Mouse (Mus musculus): Measurements from ENCODE around the gene Fgfrl1. TPM values are rescaled to one million over a fixed set of nuclear protein-coding genes. Genes with fewer than 3 reads are reported as not detected.

The Fgfrl1 gene
- total and polyA plus RNA-seq, 2 experiments from 2014 or later = 9.2 to 40.5 TPM

DNA sequence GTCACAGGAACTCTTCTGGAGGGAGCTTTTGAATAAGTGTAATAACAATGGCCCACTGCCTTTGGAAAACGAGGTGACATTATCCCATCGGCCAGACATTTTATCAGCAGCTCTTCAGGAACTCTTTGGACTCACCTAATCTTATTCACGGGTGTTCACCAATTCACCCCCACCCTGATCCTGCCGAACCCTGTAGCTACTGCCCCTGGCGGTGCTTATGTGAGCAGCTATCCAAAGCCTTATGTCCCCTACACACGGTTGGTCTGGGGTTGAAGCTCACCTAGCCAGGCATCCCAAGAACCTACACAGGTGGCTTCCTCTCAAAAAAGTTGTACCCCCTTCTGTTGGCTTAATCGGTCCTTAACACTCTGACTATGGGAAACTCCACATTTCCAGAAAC lies 27.6 kb downstream of the Fgfrl1 start:
- WGBS = 38% methylated on average over 7 of the region's 7 CpGs

GRCm38 (mm10) chr5:108724006-108724405 lies 31.8 kb downstream of the Fgfrl1 start:
- no peak overlapping the region for H3K4me2 ChIP-seq (ENCODE audit: low read depth, low read length)
- ATAC-seq (ENCODE audit: insufficient read depth, low read depth) = no peak
- H3K27ac ChIP-seq (ENCODE audit: low read depth) = no peak overlapping the region
- H3K4me3 ChIP-seq (ENCODE audit: low read depth, low read length) = no peak overlapping the region
- H3K27me3 ChIP-seq (ENCODE audit: control insufficient read depth, insufficient read depth, low read length) = no peaks in the 10 kb centered on the region
- H3K36me3 ChIP-seq (replicated peaks; ENCODE audit: control insufficient read depth, insufficient read depth, low read length) = no peaks in the 10 kb centered on the region
- no peaks in the 10 kb centered on the region; the same call in 1 of the 2 replicates for H3K4me1 ChIP-seq (ENCODE audit: control insufficient read depth, insufficient read depth)
- H3K9ac ChIP-seq (replicated peaks; ENCODE audit: low read depth, low read length) = no peak overlapping the region
- TF ChIP-seq EP300 (IDR thresholded peaks at IDR 0.05; ENCODE audit: low read depth) (no peak), CTCF (IDR thresholded peaks at IDR 0.05; ENCODE audit: low read depth) (no peak)
- WGBS = 18% methylated on average over 2 of the region's 2 CpGs
- no peaks in the 10 kb centered on the region for H3K9me3 ChIP-seq (replicated peaks; ENCODE audit: control insufficient read depth, low read length)
- DNase-seq (ENCODE audit: low spot score) = no peak

More for the DNA sequence above, 27.6 kb downstream of the Fgfrl1 start:
- no peak overlapping the region for H3K9ac ChIP-seq (replicated peaks; ENCODE audit: low read depth, low read length)
- ATAC-seq (ENCODE audit: insufficient read depth, low read depth) (no peak), DNase-seq (ENCODE audit: low spot score) (no peak)
- H3K36me3 ChIP-seq (replicated peaks; ENCODE audit: control insufficient read depth, insufficient read depth, low read length) = no peaks in the 10 kb centered on the region
- no peak overlapping the region for H3K4me3 ChIP-seq (ENCODE audit: low read depth, low read length)
- no peaks in the 10 kb centered on the region for H3K27me3 ChIP-seq (ENCODE audit: control insufficient read depth, insufficient read depth, low read length)
- H3K27ac ChIP-seq (ENCODE audit: low read depth) = no peak overlapping the region
- no peaks in the 10 kb centered on the region for H3K9me3 ChIP-seq (replicated peaks; ENCODE audit: control insufficient read depth, low read length)
- H3K4me1 ChIP-seq (ENCODE audit: control insufficient read depth, insufficient read depth) = no peaks in the 10 kb centered on the region
- TF ChIP-seq CTCF (IDR thresholded peaks at IDR 0.05; ENCODE audit: low read depth) (0 out of 2 replicates have a peak, but pooled peaks have one; percentile 9), EP300 (IDR thresholded peaks at IDR 0.05; ENCODE audit: low read depth) (no peak)
- H3K4me2 ChIP-seq (ENCODE audit: low read depth, low read length) = no peak overlapping the region

DNA sequence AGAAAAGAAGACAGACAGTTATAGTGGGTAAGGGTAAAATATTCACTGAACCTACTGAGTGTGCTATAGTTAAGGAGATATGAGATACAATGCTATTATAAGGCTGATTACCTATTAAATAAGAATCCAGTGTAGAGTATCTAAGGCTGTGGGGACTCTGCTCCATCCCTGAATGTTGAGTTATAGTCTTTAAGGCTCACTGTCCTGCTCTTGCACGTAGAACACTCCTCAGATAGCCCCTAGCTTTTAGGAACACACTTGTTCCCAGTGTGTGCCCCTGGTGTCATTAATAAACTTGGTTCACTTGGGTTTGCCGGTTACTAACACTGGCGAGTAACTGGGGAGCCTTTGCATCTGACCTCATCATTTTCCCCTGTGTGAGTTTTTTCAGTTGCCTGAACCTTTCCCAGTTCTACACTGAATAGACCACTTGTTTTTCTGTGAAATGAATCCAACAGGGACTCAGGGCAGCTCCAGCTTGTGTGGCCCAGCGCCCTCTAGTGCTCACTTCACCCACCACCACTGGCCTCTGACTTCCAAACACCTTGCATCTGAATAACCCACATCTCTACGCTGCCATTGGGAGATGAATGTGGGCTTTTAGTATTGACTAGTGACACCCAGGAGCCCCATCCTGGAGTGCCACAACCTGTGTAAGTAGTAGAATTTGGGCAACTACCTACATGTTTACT lies 34.5 kb downstream of the Fgfrl1 start:
- peak; percentile 82 for ATAC-seq (ENCODE audit: insufficient read depth, low read depth)
- TF ChIP-seq EP300 (IDR thresholded peaks at IDR 0.05; ENCODE audit: low read depth) (no peak), CTCF (IDR thresholded peaks at IDR 0.05; ENCODE audit: low read depth) (peak; percentile 76)
- no peaks in the 10 kb centered on the region for H3K27me3 ChIP-seq (ENCODE audit: control insufficient read depth, insufficient read depth, low read length)
- H3K4me3 ChIP-seq (ENCODE audit: low read depth, low read length) = no peak overlapping the region
- no peaks in the 10 kb centered on the region for H3K36me3 ChIP-seq (replicated peaks; ENCODE audit: control insufficient read depth, insufficient read depth, low read length)
- no peak overlapping the region for H3K9ac ChIP-seq (replicated peaks; ENCODE audit: low read depth, low read length)
- H3K4me2 ChIP-seq (ENCODE audit: low read depth, low read length) = no peak overlapping the region
- no peak overlapping the region for H3K27ac ChIP-seq (ENCODE audit: low read depth)
- no peaks in the 10 kb centered on the region; the same call in 1 of the 2 replicates for H3K4me1 ChIP-seq (ENCODE audit: control insufficient read depth, insufficient read depth)
- no peaks in the 10 kb centered on the region for H3K9me3 ChIP-seq (replicated peaks; ENCODE audit: control insufficient read depth, low read length)
- 23% methylated on average over 5 of the region's 5 CpGs for WGBS
- DNase-seq (ENCODE audit: low spot score) = peak; percentile 51

DNA sequence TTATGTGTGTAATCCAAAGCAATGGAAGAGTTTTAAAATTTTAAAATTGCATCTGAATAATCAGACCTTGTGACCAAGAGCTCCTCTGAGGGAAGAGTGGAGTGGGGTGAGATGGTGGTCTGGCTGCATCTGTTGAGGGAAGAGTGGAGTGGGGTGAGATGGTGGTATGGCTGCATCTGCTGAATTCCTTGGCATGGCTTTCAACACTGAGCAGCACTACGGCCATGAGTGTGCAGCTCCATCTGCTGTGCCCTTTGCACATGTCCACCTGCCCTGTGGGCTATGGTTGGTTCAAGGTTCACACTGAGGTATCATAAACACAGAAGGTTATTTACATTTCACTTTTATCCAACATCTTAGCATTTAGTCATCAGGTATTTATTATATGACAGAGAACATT lies 35.2 kb downstream of the Fgfrl1 start:
- H3K4me3 ChIP-seq (ENCODE audit: low read depth, low read length) = no peak overlapping the region
- no peaks in the 10 kb centered on the region for H3K27me3 ChIP-seq (ENCODE audit: control insufficient read depth, insufficient read depth, low read length)
- no peak for ATAC-seq (ENCODE audit: insufficient read depth, low read depth)
- no peaks in the 10 kb centered on the region for H3K9me3 ChIP-seq (replicated peaks; ENCODE audit: control insufficient read depth, low read length)
- no peak overlapping the region for H3K4me2 ChIP-seq (ENCODE audit: low read depth, low read length)
- no peaks in the 10 kb centered on the region; the same call in 1 of the 2 replicates for H3K4me1 ChIP-seq (ENCODE audit: control insufficient read depth, insufficient read depth)
- no peak overlapping the region for H3K9ac ChIP-seq (replicated peaks; ENCODE audit: low read depth, low read length)
- DNase-seq (ENCODE audit: low spot score) = no peak
- no peaks in the 10 kb centered on the region for H3K36me3 ChIP-seq (replicated peaks; ENCODE audit: control insufficient read depth, insufficient read depth, low read length)
- 50% methylated on average over 1 of the region's 1 CpGs for WGBS
- H3K27ac ChIP-seq (ENCODE audit: low read depth) = no peak overlapping the region
- TF ChIP-seq EP300 (IDR thresholded peaks at IDR 0.05; ENCODE audit: low read depth) = no peak
- TF ChIP-seq CTCF (IDR thresholded peaks at IDR 0.05; ENCODE audit: low read depth) = no peak

GRCm38 (mm10) chr5:108741844-108742243 lies 49.7 kb downstream of the Fgfrl1 start:
- Histone ChIP-seq H3K9me3 (replicated peaks; ENCODE audit: control insufficient read depth, low read length) (no peaks in the 10 kb centered on the region), H3K36me3 (replicated peaks; ENCODE audit: control insufficient read depth, insufficient read depth, low read length) (no peaks in the 10 kb centered on the region), H3K27ac (ENCODE audit: low read depth) (no peak overlapping the region), H3K4me1 (ENCODE audit: control insufficient read depth, insufficient read depth) (no peaks in the 10 kb centered on the region), H3K4me2 (ENCODE audit: low read depth, low read length) (no peak overlapping the region), H3K9ac (replicated peaks; ENCODE audit: low read depth, low read length) (no peak overlapping the region), H3K27me3 (ENCODE audit: control insufficient read depth, insufficient read depth, low read length) (no peaks in the 10 kb centered on the region), H3K4me3 (ENCODE audit: low read depth, low read length) (no peak overlapping the region)
- DNase-seq (ENCODE audit: low spot score) (no peak), ATAC-seq (ENCODE audit: insufficient read depth, low read depth) (no peak)
- WGBS = 60% methylated on average over 2 of the region's 2 CpGs
- no peak for TF ChIP-seq EP300 (IDR thresholded peaks at IDR 0.05; ENCODE audit: low read depth)

DNA sequence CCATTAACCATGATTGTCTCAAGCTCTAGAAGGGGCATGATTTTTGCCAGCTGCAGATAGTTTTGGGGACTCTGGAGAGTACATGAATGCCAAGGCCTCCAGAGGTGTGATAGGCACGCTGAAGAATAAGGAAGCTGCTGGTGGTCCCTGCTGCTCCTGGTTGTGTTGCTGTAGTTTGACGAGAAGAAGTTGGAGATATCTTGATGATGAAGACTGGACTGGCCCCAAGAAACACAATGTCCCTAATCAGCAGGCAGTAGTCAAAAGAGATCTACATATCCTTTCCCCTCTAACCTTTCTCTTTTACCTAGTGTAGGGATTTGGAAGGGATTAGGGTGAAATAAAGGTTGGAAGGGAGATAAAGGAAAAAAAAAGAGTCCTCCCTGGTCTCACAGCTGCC lies 50.4 kb downstream of the Fgfrl1 start:
- no peak overlapping the region for H3K9ac ChIP-seq (replicated peaks; ENCODE audit: low read depth, low read length)
- DNase-seq (ENCODE audit: low spot score) (no peak), ATAC-seq (ENCODE audit: insufficient read depth, low read depth) (no peak)
- H3K36me3 ChIP-seq (replicated peaks; ENCODE audit: control insufficient read depth, insufficient read depth, low read length) = no peaks in the 10 kb centered on the region
- 71% methylated on average over 2 of the region's 2 CpGs for WGBS
- no peaks in the 10 kb centered on the region for H3K9me3 ChIP-seq (replicated peaks; ENCODE audit: control insufficient read depth, low read length)
- H3K27ac ChIP-seq (ENCODE audit: low read depth) = no peak overlapping the region
- no peaks in the 10 kb centered on the region for H3K27me3 ChIP-seq (ENCODE audit: control insufficient read depth, insufficient read depth, low read length)
- H3K4me3 ChIP-seq (ENCODE audit: low read depth, low read length) = no peak overlapping the region
- H3K4me1 ChIP-seq (ENCODE audit: control insufficient read depth, insufficient read depth) = no peaks in the 10 kb centered on the region
- no peak for TF ChIP-seq CTCF (IDR thresholded peaks at IDR 0.05; ENCODE audit: low read depth)
- TF ChIP-seq EP300 (IDR thresholded peaks at IDR 0.05; ENCODE audit: low read depth) = no peak
- H3K4me2 ChIP-seq (ENCODE audit: low read depth, low read length) = no peak overlapping the region

Data from heart, postnatal 0 days (tissue).